8 mouse cellular contexts compared by ENCODE assay signal in the genomic region with DNA sequence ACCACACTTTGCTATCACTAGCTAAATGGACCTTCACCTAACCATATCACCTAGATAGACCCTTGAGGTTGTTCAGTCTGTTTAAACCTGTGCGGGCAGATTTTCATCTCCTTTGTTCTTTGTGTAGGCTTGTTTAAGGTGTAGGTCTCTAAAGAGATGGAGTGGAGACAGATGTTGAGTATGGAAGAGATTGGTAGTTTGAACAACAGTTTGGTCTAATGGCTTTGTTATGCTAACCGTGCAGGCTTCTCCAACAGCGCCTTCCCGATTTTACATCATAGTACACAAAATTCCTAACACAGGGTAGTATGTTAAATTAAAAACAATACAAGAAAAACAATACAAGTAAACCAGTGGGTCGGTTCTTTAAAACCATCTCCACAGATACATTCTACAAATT. TPM values are rescaled to one million over a fixed set of nuclear protein-coding genes. Genes with fewer than 3 reads are reported as not detected.
DNase-seq lines count a peak whose midpoint lies in the region; ATAC-seq and TF ChIP-seq lines count a peak whose summit lies in the region.

No protein-coding gene starts in this region.

- H3K27me3 ChIP-seq in testis, adult 2 months (ENCODE audit: control insufficient read depth, insufficient read depth, low read length), result no peaks in the 10 kb centered on the region
- no peaks in the 10 kb centered on the region for H3K27me3 ChIP-seq in limb, embryonic 13.5 days
- no peaks in the 10 kb centered on the region for H3K27me3 ChIP-seq in stomach, embryonic 15.5 days (replicated peaks)

- DNase-seq in embryo, embryonic 10.5 days (ENCODE audit: low spot score), result peak; percentile 5
- no peak for DNase-seq in embryo, embryonic 9.5 days (ENCODE audit: extremely low spot score)
- no peak for DNase-seq in testis, postnatal 10 days (ENCODE audit: low spot score)
- DNase-seq in kidney, adult 9 months, result no peak

- WGBS in limb, embryonic 13.5 days, result 39% methylated on average over 5 of the region's 5 CpGs
- 39% methylated on average over 5 of the region's 5 CpGs for WGBS in stomach, embryonic 15.5 days

- H3K4me2 ChIP-seq in limb, embryonic 13.5 days (replicated peaks), result peak overlapping the region; percentile 68
- H3K4me2 ChIP-seq in stomach, embryonic 15.5 days, result peak overlapping the region; percentile 64

- TF ChIP-seq CTCF in testis, adult 2 months (IDR thresholded peaks at IDR 0.05; ENCODE audit: control insufficient read depth, insufficient read depth, insufficient replicate concordance, low read depth, low read length), result no peak

- no peak for ATAC-seq in limb, embryonic 13.5 days (ENCODE audit: low FRiP score, low read depth)
- no peak for ATAC-seq in stomach, embryonic 15.5 days (ENCODE audit: insufficient read depth, low FRiP score, low read depth)
- no peak for ATAC-seq in inflammation-experienced regulatory T-cells, adult 6 months

- peak overlapping the region; percentile 85 for H3K4me3 ChIP-seq in testis, adult 2 months (ENCODE audit: control insufficient read depth, low read depth, low read length)
- H3K4me3 ChIP-seq in limb, embryonic 13.5 days, result peak overlapping the region; percentile 39; the same call in 1 of the 2 replicates
- H3K4me3 ChIP-seq in stomach, embryonic 15.5 days (replicated peaks), result peak overlapping the region; percentile 96; the same call in 1 of the 2 replicates

- H3K36me3 ChIP-seq in testis, adult 2 months (ENCODE audit: control insufficient read depth, insufficient read depth, low read length), result no peaks in the 10 kb centered on the region
- no peaks in the 10 kb centered on the region for H3K36me3 ChIP-seq in limb, embryonic 13.5 days
- no peaks in the 10 kb centered on the region for H3K36me3 ChIP-seq in stomach, embryonic 15.5 days

- peak overlapping the region; percentile 84; the same call in 1 of the 2 replicates for H3K27ac ChIP-seq in testis, adult 2 months (ENCODE audit: control insufficient read depth, insufficient read depth, low read depth, low read length)
- H3K27ac ChIP-seq in limb, embryonic 13.5 days, result peak overlapping the region; percentile 94
- H3K27ac ChIP-seq in stomach, embryonic 15.5 days, result peak overlapping the region; percentile 94

- no peak for TF ChIP-seq POLR2A in testis, adult 2 months (IDR thresholded peaks at IDR 0.05; ENCODE audit: control insufficient read depth, low read depth, low read length)

- H3K9me3 ChIP-seq in limb, embryonic 13.5 days, result no peaks in the 10 kb centered on the region
- H3K9me3 ChIP-seq in stomach, embryonic 15.5 days, result no peaks in the 10 kb centered on the region

- no peak overlapping the region for H3K9ac ChIP-seq in limb, embryonic 13.5 days
- no peak overlapping the region for H3K9ac ChIP-seq in stomach, embryonic 15.5 days

- peaks cover 8% of the 10 kb centered on the region for H3K4me1 ChIP-seq in testis, adult 2 months (ENCODE audit: control insufficient read depth, insufficient read depth, low read length)
- peaks cover 17% of the 10 kb centered on the region for H3K4me1 ChIP-seq in limb, embryonic 13.5 days
- 0 out of 2 replicates have a peak, but pooled peaks cover 7% of the 10 kb centered on the region for H3K4me1 ChIP-seq in stomach, embryonic 15.5 days

RNA-seq across cellular contexts. Expression of gene Sesn3, which starts 0.3 kb away (rescaled TPM):
- polyA plus RNA-seq in testis, adult 2 months (2012; rRNA removed), result 12.7 and 14.1 TPM in 2 replicates
- 26.6 and 27.9 TPM in 2 replicates for polyA plus RNA-seq in limb, embryonic 13.5 days (2015; fragmentation: Nextera tagmentation; extraction: Ambion mirVana)
- polyA plus RNA-seq in stomach, embryonic 15.5 days (2015; fragmentation: Nextera tagmentation; extraction: Ambion mirVana), result 13.2 and 14.7 TPM in 2 replicates
- 10 to 100 TPM; 15.5 to 29.8 (median 28.9) TPM for polyA plus RNA-seq in inflammation-experienced regulatory T-cells, adult 6 months (2017; shearing (Covaris generic))

Comparison
In these comparisons a context has a peak if more than half of its experiments do, and no peak if none do; other contexts are left out.
1. H3K4me3 ChIP-seq: peak in every context shown above with its lines; median percentile 96 in stomach, embryonic 15.5 days; 85 in testis, adult 2 months; 39 in limb, embryonic 13.5 days.